Mouse (Mus musculus): Measurements from ENCODE around the gene Ehbp1l1. TPM values are rescaled to one million over a fixed set of nuclear protein-coding genes. Genes with fewer than 3 reads are reported as not detected.

Ehbp1l1 gene
- polyA plus RNA-seq (2014; fragmentation: Illumina TruSeq; extraction: RNeasy Lipid Tissue Mini Kit (QIAGEN cat#74804); ENCODE audit: low read depth, low replicate concordance): 3.7 TPM

GRCm38 (mm10) chr19:5725767-5726515, at the start of gene Ehbp1l1:
TSS of gene Ehbp1l1 (minus strand) at chr19:5726317.

GRCm38 (mm10) chr19:5770925-5771860, 45.1 kb upstream of the Ehbp1l1 start, which contains the start of gene Scyl1:
TSS of gene Scyl1 (minus strand) at chr19:5771419.

DNA sequence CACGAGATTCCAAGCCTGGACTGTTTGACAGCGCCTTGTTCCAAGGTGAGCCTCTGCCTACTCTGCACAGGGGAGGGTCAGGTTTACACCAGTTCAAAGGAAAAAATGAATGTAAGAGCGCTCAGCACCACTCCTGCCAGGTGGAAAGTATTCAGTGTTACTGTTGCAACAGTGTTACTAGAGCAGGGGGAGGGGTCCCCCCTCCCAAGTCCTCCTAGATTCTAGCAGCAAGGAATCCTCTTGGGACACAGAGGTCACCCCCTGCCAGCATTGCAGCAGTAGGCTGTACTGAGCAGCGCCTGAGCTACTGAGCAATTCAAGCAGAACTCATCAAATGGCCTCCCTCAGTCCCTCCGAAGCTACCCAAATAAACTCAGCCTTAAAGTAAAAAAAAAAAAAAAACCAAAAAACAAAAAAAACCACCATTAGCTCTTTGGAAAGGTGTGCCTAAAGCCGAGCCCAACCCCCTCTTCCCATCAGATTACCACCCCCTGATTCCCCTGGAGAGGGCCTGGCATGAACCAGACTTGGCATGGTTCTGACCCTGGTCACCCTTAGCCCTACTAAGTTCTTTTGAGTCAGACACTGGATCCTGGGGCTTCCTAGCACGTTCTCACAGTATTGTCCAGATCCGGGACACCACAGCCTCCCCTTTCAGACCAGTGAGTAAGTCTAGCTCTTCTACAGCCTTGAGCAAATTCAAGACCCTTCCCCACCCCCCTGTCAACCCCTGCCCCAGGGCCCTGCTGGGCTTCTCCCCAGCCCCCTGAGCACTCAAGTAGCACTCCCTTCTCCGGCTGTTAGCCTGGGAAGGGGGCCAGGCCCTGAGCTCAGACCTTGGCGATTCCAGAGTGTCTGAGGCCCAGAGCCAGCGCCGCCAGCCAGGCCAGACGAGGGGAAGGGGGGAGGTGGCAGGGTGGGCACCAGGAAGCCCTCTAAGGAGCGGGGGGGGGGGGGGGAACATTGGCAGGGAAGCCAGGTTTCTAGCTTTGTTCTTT, 14.5 kb upstream of the Ehbp1l1 start, which contains the start of gene Ltbp3:
Gene Ltbp3 (plus strand): TSS at position 585 of the 998 bp plus-strand sequence.

DNA sequence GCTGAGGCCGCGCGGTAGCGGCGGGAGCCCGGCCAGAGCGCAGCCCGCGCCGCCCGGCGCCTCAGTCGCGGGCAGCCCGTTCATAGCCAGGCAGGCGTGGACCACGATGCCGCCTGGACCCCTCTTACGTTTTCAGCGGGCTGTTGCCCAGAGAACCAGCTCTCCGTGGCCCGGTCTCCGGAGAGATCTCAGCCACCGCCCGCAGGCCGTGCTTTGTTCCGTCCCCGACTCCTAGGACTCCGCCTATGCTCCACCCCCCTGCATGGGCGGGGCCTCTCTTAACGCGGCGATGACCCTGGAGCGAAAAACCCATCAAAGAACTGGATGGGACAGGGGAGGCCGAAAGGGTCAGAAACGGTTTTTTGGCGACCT, 3.3 kb upstream of the Ehbp1l1 start, which contains the start of gene Fam89b:
Gene Fam89b (minus strand): TSS at position 210 of the 372 bp plus-strand sequence.

GRCm38 (mm10) chr19:5704163-5704800, 21.8 kb downstream of the Ehbp1l1 start, which contains the start of gene Kcnk7:
TSS of gene Kcnk7 (plus strand) at chr19:5704367.

GRCm38 (mm10) chr19:5688200-5689087, 37.7 kb downstream of the Ehbp1l1 start, which contains the start of the genes Map3k11 and Pcnx3:
TSS of gene Map3k11 (plus strand) at chr19:5688742.
TSS of gene Pcnx3 (minus strand) at chr19:5688908.

GRCm38 (mm10) chr19:5662981-5663913, 62.9 kb downstream of the Ehbp1l1 start, which contains the start of gene Sipa1:
TSS of gene Sipa1 (minus strand) at chr19:5663707.

Other genes starting within 250 kb of the Ehbp1l1 start
- gene Mus81, start 237.9 kb downstream of the Ehbp1l1 start, polyA plus RNA-seq (2014; fragmentation: Illumina TruSeq; extraction: RNeasy Lipid Tissue Mini Kit (QIAGEN cat#74804); ENCODE audit: low read depth, low replicate concordance): 2.1 TPM
- gene Cfl1, start 235.9 kb downstream of the Ehbp1l1 start, polyA plus RNA-seq (2014; fragmentation: Illumina TruSeq; extraction: RNeasy Lipid Tissue Mini Kit (QIAGEN cat#74804); ENCODE audit: low read depth, low replicate concordance): 227 TPM
- gene 1700020D05Rik, start 222.5 kb downstream of the Ehbp1l1 start, polyA plus RNA-seq (2014; fragmentation: Illumina TruSeq; extraction: RNeasy Lipid Tissue Mini Kit (QIAGEN cat#74804); ENCODE audit: low read depth, low replicate concordance): not detected
- gene Snx32, start 215.8 kb downstream of the Ehbp1l1 start, polyA plus RNA-seq (2014; fragmentation: Illumina TruSeq; extraction: RNeasy Lipid Tissue Mini Kit (QIAGEN cat#74804); ENCODE audit: low read depth, low replicate concordance): 0.58 TPM
- gene Ovol1, start 165.7 kb downstream of the Ehbp1l1 start, polyA plus RNA-seq (2014; fragmentation: Illumina TruSeq; extraction: RNeasy Lipid Tissue Mini Kit (QIAGEN cat#74804); ENCODE audit: low read depth, low replicate concordance): not detected
- not detected for gene Ap5b1, start 158.3 kb downstream of the Ehbp1l1 start, polyA plus RNA-seq (2014; fragmentation: Illumina TruSeq; extraction: RNeasy Lipid Tissue Mini Kit (QIAGEN cat#74804); ENCODE audit: low read depth, low replicate concordance)
- gene Rnaseh2c, start 124.4 kb downstream of the Ehbp1l1 start, polyA plus RNA-seq (2014; fragmentation: Illumina TruSeq; extraction: RNeasy Lipid Tissue Mini Kit (QIAGEN cat#74804); ENCODE audit: low read depth, low replicate concordance): 1.9 TPM
- 29.7 TPM for gene Kat5, start 116.1 kb downstream of the Ehbp1l1 start, polyA plus RNA-seq (2014; fragmentation: Illumina TruSeq; extraction: RNeasy Lipid Tissue Mini Kit (QIAGEN cat#74804); ENCODE audit: low read depth, low replicate concordance)
- 2.9 TPM for gene Rela, start 88.8 kb downstream of the Ehbp1l1 start, polyA plus RNA-seq (2014; fragmentation: Illumina TruSeq; extraction: RNeasy Lipid Tissue Mini Kit (QIAGEN cat#74804); ENCODE audit: low read depth, low replicate concordance)
- 1.3 TPM for gene Sipa1, start 62.6 kb downstream of the Ehbp1l1 start, polyA plus RNA-seq (2014; fragmentation: Illumina TruSeq; extraction: RNeasy Lipid Tissue Mini Kit (QIAGEN cat#74804); ENCODE audit: low read depth, low replicate concordance)
- gene Map3k11, start 37.6 kb downstream of the Ehbp1l1 start, polyA plus RNA-seq (2014; fragmentation: Illumina TruSeq; extraction: RNeasy Lipid Tissue Mini Kit (QIAGEN cat#74804); ENCODE audit: low read depth, low replicate concordance): 2.2 TPM
- 0.70 TPM for gene Pcnx3, start 37.4 kb downstream of the Ehbp1l1 start, polyA plus RNA-seq (2014; fragmentation: Illumina TruSeq; extraction: RNeasy Lipid Tissue Mini Kit (QIAGEN cat#74804); ENCODE audit: low read depth, low replicate concordance)
- gene Kcnk7, start 21.9 kb downstream of the Ehbp1l1 start, polyA plus RNA-seq (2014; fragmentation: Illumina TruSeq; extraction: RNeasy Lipid Tissue Mini Kit (QIAGEN cat#74804); ENCODE audit: low read depth, low replicate concordance): not detected
- gene Fam89b, start 3.3 kb upstream of the Ehbp1l1 start, polyA plus RNA-seq (2014; fragmentation: Illumina TruSeq; extraction: RNeasy Lipid Tissue Mini Kit (QIAGEN cat#74804); ENCODE audit: low read depth, low replicate concordance): not detected
- 17.7 TPM for gene Ltbp3, start 14.6 kb upstream of the Ehbp1l1 start, polyA plus RNA-seq (2014; fragmentation: Illumina TruSeq; extraction: RNeasy Lipid Tissue Mini Kit (QIAGEN cat#74804); ENCODE audit: low read depth, low replicate concordance)
- 1.6 TPM for gene Scyl1, start 45.1 kb upstream of the Ehbp1l1 start, polyA plus RNA-seq (2014; fragmentation: Illumina TruSeq; extraction: RNeasy Lipid Tissue Mini Kit (QIAGEN cat#74804); ENCODE audit: low read depth, low replicate concordance)
- gene Frmd8, start 149.0 kb upstream of the Ehbp1l1 start, polyA plus RNA-seq (2014; fragmentation: Illumina TruSeq; extraction: RNeasy Lipid Tissue Mini Kit (QIAGEN cat#74804); ENCODE audit: low read depth, low replicate concordance): 4.1 TPM
- 3.4 TPM for gene Slc25a45, start 151.5 kb upstream of the Ehbp1l1 start, polyA plus RNA-seq (2014; fragmentation: Illumina TruSeq; extraction: RNeasy Lipid Tissue Mini Kit (QIAGEN cat#74804); ENCODE audit: low read depth, low replicate concordance)
- not detected for gene Tigd3, start 167.8 kb upstream of the Ehbp1l1 start, polyA plus RNA-seq (2014; fragmentation: Illumina TruSeq; extraction: RNeasy Lipid Tissue Mini Kit (QIAGEN cat#74804); ENCODE audit: low read depth, low replicate concordance)
- 8.1 TPM for gene Dpf2, start 186.7 kb upstream of the Ehbp1l1 start, polyA plus RNA-seq (2014; fragmentation: Illumina TruSeq; extraction: RNeasy Lipid Tissue Mini Kit (QIAGEN cat#74804); ENCODE audit: low read depth, low replicate concordance)
- gene Cdc42ep2, start 198.5 kb upstream of the Ehbp1l1 start, polyA plus RNA-seq (2014; fragmentation: Illumina TruSeq; extraction: RNeasy Lipid Tissue Mini Kit (QIAGEN cat#74804); ENCODE audit: low read depth, low replicate concordance): 1.7 TPM
- gene Pola2, start 237.9 kb upstream of the Ehbp1l1 start, polyA plus RNA-seq (2014; fragmentation: Illumina TruSeq; extraction: RNeasy Lipid Tissue Mini Kit (QIAGEN cat#74804); ENCODE audit: low read depth, low replicate concordance): 3.7 TPM